Mouse (Mus musculus) forebrain, embryonic 12.5 days (tissue): ENCODE measurements at regions not wholly inside any gene's neighbourhood (a gene's known extent, or its start where the extent isn't known, plus 50 kb on each side); places are given as distances from the start of the nearest gene placed in this dataset.

Experiments
- ATAC-seq: fragments of 200-750 bp; cut with Nextera tagmentation; 2 replicates; pipeline ENCODE4 v1.8.0; 2017; ENCODE audit warnings: moderate TSS enrichment; ENCODE audit not compliant: low FRiP score
- H3K27ac ChIP-seq: fragments of 300-500 bp; sonication (generic); 2 replicates; pipeline ENCODE4 v1.5.1; 2016; ENCODE audit warnings: mild to moderate bottlenecking
- H3K27me3 ChIP-seq: fragments of 300-500 bp; sonication (generic); 2 replicates; pipeline ENCODE4 v1.6.1; 2016; ENCODE audit warnings: mild to moderate bottlenecking
- H3K36me3 ChIP-seq: fragments of 300-500 bp; sonication (generic); replicated peaks from 2 replicates; pipeline ENCODE4 v1.6.1; 2016; ENCODE audit warnings: mild to moderate bottlenecking
- H3K4me1 ChIP-seq: fragments of 300-500 bp; sonication (generic); 2 replicates; pipeline ENCODE4 v1.6.1; 2016
- H3K4me2 ChIP-seq: fragments of 300-500 bp; sonication (generic); 2 replicates; pipeline ENCODE4 v1.6.1; 2016; ENCODE audit warnings: mild to moderate bottlenecking, moderate library complexity
- H3K4me3 ChIP-seq: fragments of 300-500 bp; sonication (generic); replicated peaks from 2 replicates; pipeline ENCODE4 v1.5.1; 2016; ENCODE audit warnings: mild to moderate bottlenecking
- H3K9ac ChIP-seq: fragments of 300-500 bp; sonication (generic); 2 replicates; pipeline ENCODE4 v1.6.1; 2016; ENCODE audit warnings: mild to moderate bottlenecking
- H3K9me3 ChIP-seq: fragments of 300-500 bp; sonication (generic); 2 replicates; pipeline ENCODE4 v1.6.1; 2016
- WGBS: fragments of 180-500 bp; shearing (Covaris S2); methylation state at CpG from one replicate; pipeline ENCODE4 v1.1.7; 2016; 5-methylcytosine and 5-hydroxymethylcytosine counted together

DNA sequence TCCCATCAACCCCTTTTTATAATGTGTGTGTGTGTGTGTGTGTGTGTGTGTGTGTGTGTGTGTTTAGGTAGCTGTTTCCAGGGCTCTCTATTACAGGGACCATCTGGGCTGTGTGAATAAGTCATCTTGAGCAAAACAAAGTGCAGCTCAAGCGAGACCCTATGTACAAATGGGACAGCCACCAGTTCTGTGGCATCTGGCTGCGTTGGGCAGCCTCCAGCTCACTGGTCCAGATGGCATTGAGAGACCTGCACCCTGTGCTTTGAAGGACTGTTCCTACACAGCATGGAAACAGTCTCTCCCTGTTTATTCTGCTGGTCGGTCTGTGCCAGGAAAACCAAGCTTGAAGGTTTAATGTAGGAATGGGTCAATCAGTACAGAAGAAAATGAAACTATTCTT lies 311.4 kb upstream of the Cdyl start:
- H3K27me3 ChIP-seq: no peaks in the 10 kb centered on the region
- H3K4me3 ChIP-seq: no peak overlapping the region
- no peak overlapping the region for H3K27ac ChIP-seq
- H3K9ac ChIP-seq: no peak overlapping the region
- no peaks in the 10 kb centered on the region for H3K36me3 ChIP-seq
- ATAC-seq: no peak
- H3K4me2 ChIP-seq: no peak overlapping the region
- WGBS: 85% methylated on average over 3 of the region's 3 CpGs
- no peaks in the 10 kb centered on the region for H3K9me3 ChIP-seq
- H3K4me1 ChIP-seq: no peaks in the 10 kb centered on the region

DNA sequence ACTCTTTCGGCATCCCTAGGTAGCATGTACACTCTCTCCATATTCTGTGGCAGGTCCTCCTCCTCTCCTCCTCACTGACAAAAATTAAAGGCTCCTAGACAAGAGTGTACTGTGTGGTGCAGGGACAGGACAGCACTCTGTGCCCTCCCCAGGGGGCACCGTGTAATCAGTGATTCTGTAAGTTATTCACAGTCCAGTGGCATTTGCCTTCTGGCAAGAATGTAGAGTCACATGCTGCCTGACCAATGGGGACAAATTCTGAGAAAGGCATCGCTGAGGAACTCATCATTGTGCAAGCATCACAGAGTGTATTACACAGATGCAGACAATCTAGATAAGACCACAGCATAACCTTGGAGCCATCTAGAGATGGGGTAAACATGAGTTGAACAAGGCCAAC lies 300.3 kb upstream of the Cdyl start:
- Histone ChIP-seq H3K27ac (no peak overlapping the region), H3K4me3 (no peak overlapping the region), H3K9me3 (no peaks in the 10 kb centered on the region), H3K27me3 (no peaks in the 10 kb centered on the region), H3K36me3 (no peaks in the 10 kb centered on the region), H3K4me2 (no peak overlapping the region), H3K9ac (no peak overlapping the region), H3K4me1 (no peaks in the 10 kb centered on the region)
- ATAC-seq: no peak
- WGBS: 89% methylated on average over 3 of the region's 3 CpGs

DNA sequence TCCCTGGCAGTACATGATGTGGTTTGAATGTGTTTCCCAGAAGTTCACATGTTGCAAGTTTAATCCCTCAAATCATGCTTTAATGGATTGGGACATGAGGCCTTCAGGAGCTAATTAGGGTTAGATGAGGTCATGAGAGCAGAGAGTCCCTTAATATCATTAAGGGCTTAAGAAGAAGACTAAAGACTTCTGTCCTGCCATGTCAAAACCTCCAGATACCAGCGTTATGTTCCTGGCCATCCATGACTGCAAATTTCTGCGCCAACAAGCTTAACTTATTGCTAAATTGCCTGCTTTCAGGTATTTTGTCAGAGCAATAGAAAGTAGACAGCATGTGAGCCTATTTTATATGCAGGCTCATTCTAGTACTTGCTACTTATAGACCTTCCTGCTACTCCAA lies 282.1 kb upstream of the Cdyl start:
- H3K4me1 ChIP-seq: no peaks in the 10 kb centered on the region
- no peaks in the 10 kb centered on the region for H3K36me3 ChIP-seq
- WGBS: 87% methylated on average over 2 of the region's 2 CpGs
- no peak overlapping the region for H3K9ac ChIP-seq
- no peak overlapping the region for H3K4me3 ChIP-seq
- no peak overlapping the region for H3K27ac ChIP-seq
- H3K9me3 ChIP-seq: no peaks in the 10 kb centered on the region
- H3K27me3 ChIP-seq: no peaks in the 10 kb centered on the region
- H3K4me2 ChIP-seq: no peak overlapping the region
- ATAC-seq: no peak

DNA sequence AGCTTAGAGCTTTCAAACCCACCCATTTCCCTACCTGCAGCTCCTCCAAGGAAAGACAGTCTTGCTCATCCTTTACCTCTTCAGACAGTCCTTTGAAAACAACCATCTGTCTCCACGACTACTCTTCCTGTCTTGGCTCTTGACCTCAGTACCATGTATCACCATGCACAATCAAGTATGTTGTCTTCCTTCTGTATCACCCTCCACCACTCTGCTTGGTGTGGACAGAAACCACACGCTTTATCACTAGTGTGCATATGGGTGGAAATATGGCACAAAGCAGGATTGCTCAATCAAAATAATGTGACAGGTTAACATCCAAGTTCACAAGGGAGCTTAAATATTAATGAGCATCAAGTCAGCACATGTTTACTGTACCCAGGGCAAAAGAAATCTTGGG lies 280.1 kb upstream of the Cdyl start:
- H3K4me3 ChIP-seq: no peak overlapping the region
- WGBS: 89% methylated on average over 2 of the region's 2 CpGs
- no peak overlapping the region for H3K27ac ChIP-seq
- H3K4me1 ChIP-seq: no peaks in the 10 kb centered on the region
- H3K9ac ChIP-seq: no peak overlapping the region
- no peak overlapping the region for H3K4me2 ChIP-seq
- H3K9me3 ChIP-seq: no peaks in the 10 kb centered on the region
- no peaks in the 10 kb centered on the region for H3K27me3 ChIP-seq
- no peaks in the 10 kb centered on the region for H3K36me3 ChIP-seq
- no peak for ATAC-seq

DNA sequence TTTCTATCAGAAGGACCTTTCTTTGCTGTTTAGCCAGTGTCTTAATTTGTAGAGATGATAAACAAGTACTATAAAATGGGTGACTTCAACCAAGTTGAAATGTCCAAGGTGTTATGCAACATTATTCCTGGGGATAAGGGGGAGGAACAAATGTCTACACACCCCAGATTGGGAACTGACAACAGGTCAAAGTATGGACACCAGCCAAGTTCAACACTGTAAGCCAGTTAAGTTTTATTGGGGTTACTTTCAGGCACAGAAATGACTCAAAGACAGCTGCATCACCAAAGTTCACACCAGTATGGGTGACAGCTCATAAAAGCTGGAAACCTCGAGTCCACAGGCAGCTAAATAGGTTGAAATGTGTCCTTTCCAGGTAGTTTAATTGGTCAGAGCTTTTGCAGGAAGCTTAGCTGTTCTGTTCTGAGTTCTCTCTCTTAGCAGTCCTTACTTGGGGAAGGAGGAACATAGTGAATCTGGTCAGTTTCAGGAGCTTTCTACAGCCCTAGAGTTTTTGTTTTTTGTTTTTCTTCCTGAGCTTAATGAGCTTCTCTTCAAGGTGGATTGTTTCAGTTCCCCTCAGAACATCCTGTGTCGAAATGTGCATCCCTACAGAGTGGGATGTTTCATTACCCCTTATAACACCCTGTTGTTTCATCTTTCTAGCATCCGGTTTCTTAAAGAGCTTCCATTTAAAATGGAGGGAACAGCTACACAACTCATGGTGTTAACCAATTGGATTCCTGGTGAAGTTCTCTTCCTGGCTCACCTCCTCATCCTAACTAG lies 279.2 kb upstream of the Cdyl start:
- no peak for ATAC-seq
- H3K4me2 ChIP-seq: no peak overlapping the region
- WGBS: 82% methylated on average over 3 of the region's 3 CpGs
- H3K27ac ChIP-seq: no peak overlapping the region
- H3K9me3 ChIP-seq: no peaks in the 10 kb centered on the region
- H3K36me3 ChIP-seq: no peaks in the 10 kb centered on the region
- H3K9ac ChIP-seq: no peak overlapping the region
- no peaks in the 10 kb centered on the region for H3K27me3 ChIP-seq
- H3K4me3 ChIP-seq: no peak overlapping the region
- H3K4me1 ChIP-seq: no peaks in the 10 kb centered on the region

DNA sequence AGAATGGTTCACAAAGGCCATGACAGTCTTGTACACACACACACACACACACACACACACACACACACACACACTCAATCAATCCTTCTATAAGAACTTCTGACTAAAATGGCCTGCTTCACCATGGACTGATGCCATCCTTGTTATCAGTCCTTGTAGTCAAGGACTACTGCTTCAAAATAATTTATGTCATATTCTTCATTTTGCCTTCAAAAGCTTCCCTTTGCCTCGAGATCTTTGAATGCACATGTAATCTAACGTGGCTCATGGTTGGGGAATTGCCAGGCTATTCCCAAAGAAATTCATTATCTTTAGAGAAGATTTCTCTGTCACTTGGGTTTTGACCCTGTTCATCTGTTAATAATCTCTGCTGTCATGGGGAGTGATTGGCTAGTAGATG lies 278.0 kb upstream of the Cdyl start:
- no peaks in the 10 kb centered on the region for H3K36me3 ChIP-seq
- H3K9me3 ChIP-seq: no peaks in the 10 kb centered on the region
- H3K4me1 ChIP-seq: no peaks in the 10 kb centered on the region

DNA sequence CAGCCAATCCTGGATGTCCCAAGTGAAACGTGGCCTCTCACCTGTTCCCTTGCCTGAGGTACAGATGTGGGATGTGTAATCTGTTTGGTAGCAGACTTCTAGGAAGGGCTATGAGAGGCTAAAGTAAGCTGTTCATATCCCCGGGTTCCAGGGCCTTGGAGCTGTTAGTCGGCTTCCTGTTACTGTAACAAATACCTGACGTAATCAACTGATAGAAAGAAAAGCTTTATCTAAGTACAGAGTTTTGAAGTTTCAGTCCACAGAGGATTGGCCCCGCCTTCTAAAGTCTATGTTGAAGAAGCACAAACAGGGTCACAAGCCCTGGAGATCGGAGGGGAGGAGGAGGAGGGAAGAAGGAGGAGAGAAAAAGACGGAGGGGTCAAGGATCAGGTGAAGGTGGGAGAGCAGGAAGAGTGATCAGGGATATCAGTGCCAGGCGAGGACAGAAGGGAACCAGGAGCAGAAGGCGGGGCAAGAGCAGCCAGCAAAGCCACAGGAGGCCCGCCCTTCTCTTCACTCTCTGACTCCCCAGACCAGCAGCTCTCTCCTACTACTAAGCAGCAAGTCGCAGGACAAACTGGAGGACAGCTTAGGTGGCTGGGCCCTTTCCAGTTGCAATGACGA lies 276.5 kb upstream of the Cdyl start:
- Histone ChIP-seq H3K27ac (no peak overlapping the region), H3K4me3 (no peak overlapping the region), H3K4me2 (no peak overlapping the region), H3K36me3 (no peaks in the 10 kb centered on the region), H3K4me1 (no peaks in the 10 kb centered on the region), H3K9me3 (no peaks in the 10 kb centered on the region), H3K9ac (no peak overlapping the region), H3K27me3 (no peaks in the 10 kb centered on the region)
- 47% methylated on average over 12 of the region's 12 CpGs for WGBS
- ATAC-seq: no peak

More for the DNA sequence above, 278.0 kb upstream of the Cdyl start:
- Histone ChIP-seq H3K4me3 (no peak overlapping the region), H3K4me2 (no peak overlapping the region), H3K9ac (no peak overlapping the region), H3K27me3 (no peaks in the 10 kb centered on the region), H3K27ac (no peak overlapping the region)
- WGBS: 80% methylated on average over 2 of the region's 2 CpGs
- ATAC-seq: no peak

DNA sequence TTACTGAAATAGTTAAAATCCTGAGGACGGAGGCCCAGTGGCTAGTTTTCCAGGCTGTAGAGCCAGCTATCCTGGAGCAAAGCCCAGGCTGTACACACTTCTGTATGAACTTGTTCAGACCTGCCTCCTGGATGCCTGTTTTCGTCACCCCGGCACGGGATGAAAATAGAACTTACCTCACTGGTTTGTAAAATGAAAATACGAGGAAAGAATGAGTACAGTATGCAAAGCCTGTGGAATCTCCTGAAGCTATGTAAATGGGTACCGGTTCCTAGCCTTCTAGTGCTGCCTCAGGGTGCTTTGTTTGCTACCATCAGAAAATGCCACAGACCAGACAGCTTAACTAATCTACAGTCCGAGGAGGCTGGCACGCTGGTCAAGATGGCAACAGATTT lies 276.0 kb upstream of the Cdyl start:
- no peak for ATAC-seq
- H3K4me1 ChIP-seq: no peaks in the 10 kb centered on the region

DNA sequence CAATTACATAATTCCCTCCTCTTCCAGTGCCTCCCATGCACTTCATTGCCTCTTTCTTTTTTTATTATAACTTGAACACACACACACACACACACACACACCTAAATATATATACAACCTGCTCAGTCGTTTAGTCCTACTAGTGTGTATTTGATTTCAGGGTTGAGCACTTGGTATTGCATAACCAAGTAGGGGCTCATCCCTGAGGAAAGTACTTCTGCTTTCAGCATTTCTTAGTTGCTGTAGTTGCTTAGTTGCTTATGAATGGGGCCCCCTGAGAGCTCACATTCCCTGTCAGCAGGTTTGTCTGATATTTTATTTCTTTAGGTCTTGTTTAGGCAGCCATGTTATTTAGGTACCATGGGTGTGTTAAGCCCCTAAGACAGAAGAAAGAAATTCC lies 271.3 kb upstream of the Cdyl start:
- no peaks in the 10 kb centered on the region for H3K9me3 ChIP-seq
- 77% methylated on average over 1 of the region's 1 CpGs for WGBS
- H3K9ac ChIP-seq: no peak overlapping the region

More for the DNA sequence above, 276.0 kb upstream of the Cdyl start:
- no peak overlapping the region for H3K4me3 ChIP-seq
- no peaks in the 10 kb centered on the region for H3K9me3 ChIP-seq
- H3K4me2 ChIP-seq: no peak overlapping the region
- H3K36me3 ChIP-seq: no peaks in the 10 kb centered on the region
- no peak overlapping the region for H3K27ac ChIP-seq
- 72% methylated on average over 8 of the region's 8 CpGs for WGBS
- no peak overlapping the region for H3K9ac ChIP-seq
- H3K27me3 ChIP-seq: no peaks in the 10 kb centered on the region

DNA sequence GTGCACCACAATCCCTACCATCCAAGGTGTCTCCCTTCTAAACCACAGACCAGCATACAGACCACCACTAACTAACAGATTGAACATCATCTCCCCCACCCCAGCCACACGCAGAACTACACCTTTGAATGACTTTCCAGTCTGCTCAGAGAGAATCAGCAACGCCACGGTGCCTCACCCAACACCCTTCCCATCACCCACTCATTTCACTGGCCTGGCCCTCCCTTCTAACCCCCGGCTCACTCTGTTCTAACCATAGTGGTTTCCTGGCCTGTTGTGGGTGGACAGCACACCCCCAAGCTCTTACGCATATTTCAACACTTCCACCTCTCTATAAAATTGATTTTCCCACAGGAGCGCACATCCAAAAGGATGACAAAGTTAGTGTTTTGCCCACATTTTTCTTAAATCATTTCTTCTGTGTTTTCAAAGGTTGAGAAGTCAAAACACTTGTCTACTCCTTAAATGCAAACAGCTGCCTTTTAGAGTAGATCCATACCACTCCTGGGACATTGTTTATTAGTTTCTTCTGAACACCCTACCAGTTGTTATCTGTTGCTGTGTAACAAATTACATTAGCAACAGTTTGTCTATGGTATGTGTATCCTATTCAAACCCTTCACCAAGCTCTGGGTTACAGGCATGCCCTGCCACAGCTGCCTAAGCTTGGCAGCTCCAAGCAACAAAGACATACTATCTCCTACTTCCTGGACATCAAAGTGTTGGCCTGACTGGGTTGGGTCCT lies 269.7 kb upstream of the Cdyl start:
- H3K27ac ChIP-seq: no peak overlapping the region
- H3K36me3 ChIP-seq: no peaks in the 10 kb centered on the region
- H3K9me3 ChIP-seq: no peaks in the 10 kb centered on the region
- WGBS: 90% methylated on average over 6 of the region's 6 CpGs
- no peaks in the 10 kb centered on the region for H3K4me1 ChIP-seq
- no peaks in the 10 kb centered on the region for H3K27me3 ChIP-seq
- no peak overlapping the region for H3K4me2 ChIP-seq
- no peak overlapping the region for H3K4me3 ChIP-seq
- H3K9ac ChIP-seq: no peak overlapping the region
- no peak for ATAC-seq

More for the DNA sequence above, 271.3 kb upstream of the Cdyl start:
- H3K4me1 ChIP-seq: no peaks in the 10 kb centered on the region
- no peak for ATAC-seq
- no peak overlapping the region for H3K27ac ChIP-seq
- no peak overlapping the region for H3K4me2 ChIP-seq
- H3K4me3 ChIP-seq: no peak overlapping the region
- no peaks in the 10 kb centered on the region for H3K27me3 ChIP-seq
- no peaks in the 10 kb centered on the region for H3K36me3 ChIP-seq

DNA sequence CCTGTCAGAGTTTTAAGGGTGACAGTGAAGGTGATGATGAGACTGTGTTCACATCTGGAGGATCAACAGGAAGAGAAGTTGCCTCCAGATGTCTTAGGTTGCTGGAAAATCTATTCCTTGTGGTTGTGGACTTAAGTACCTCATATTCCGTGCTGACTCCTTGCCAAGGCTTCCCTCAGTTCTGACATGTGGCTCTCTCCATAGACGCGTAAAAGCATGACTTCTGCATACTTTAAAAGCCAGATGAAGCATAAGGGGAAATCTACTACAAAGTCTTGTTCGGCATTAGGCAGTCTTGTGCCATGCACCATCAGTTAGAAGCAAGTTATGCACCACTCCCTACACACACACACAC lies 269.1 kb upstream of the Cdyl start:
- no peaks in the 10 kb centered on the region for H3K36me3 ChIP-seq
- WGBS: 88% methylated on average over 4 of the region's 4 CpGs
- H3K4me1 ChIP-seq: no peaks in the 10 kb centered on the region

DNA sequence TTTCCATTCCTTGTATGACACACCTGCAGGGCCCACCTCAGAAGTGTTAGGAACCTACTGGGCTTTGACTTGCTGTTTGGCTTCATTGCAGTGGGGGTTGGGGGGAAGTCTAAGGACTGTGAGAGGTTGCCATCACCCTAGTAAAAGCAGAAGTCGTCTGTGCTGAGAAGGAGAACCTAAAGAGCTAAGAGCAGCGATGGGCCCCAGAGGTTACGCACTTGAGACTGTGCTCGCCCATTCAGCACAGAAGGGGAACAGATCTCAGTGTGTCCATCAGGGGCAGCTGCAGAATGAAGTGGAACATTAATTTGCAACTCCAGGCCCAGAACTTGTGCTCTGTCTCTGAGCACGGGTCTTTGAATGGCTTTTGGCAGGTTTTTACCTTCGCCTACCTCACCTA lies 267.5 kb upstream of the Cdyl start:
- 88% methylated on average over 6 of the region's 6 CpGs for WGBS
- no peak overlapping the region for H3K4me2 ChIP-seq
- H3K9ac ChIP-seq: no peak overlapping the region
- no peaks in the 10 kb centered on the region for H3K9me3 ChIP-seq
- no peaks in the 10 kb centered on the region for H3K4me1 ChIP-seq
- H3K27me3 ChIP-seq: no peaks in the 10 kb centered on the region
- no peaks in the 10 kb centered on the region for H3K36me3 ChIP-seq
- no peak overlapping the region for H3K27ac ChIP-seq
- no peak overlapping the region for H3K4me3 ChIP-seq
- no peak for ATAC-seq

More for the DNA sequence above, 269.1 kb upstream of the Cdyl start:
- Histone ChIP-seq H3K27me3 (no peaks in the 10 kb centered on the region), H3K9ac (no peak overlapping the region), H3K27ac (no peak overlapping the region), H3K4me2 (no peak overlapping the region), H3K9me3 (no peaks in the 10 kb centered on the region), H3K4me3 (no peak overlapping the region)
- no peak for ATAC-seq

DNA sequence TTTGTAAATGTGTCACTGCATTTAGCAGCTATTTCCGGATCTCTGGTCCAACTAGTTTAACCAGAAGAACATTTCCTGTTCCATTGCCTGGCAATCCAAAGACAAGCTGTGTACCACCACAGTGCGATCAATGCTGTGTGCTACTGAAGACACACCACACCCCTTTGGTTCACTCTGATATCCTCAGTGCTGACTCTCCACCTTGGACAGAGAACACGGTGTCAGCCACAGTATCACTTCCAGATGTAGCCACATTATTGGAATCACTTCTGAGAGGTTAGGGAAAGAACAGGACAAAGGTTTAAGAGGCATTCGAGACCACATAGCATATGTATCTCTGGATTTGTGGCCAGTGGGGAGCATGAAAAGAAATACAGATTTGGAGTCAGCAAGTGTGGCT lies 264.4 kb upstream of the Cdyl start:
- no peaks in the 10 kb centered on the region for H3K27me3 ChIP-seq
- no peak overlapping the region for H3K9ac ChIP-seq
- no peaks in the 10 kb centered on the region for H3K4me1 ChIP-seq
- WGBS: 84% methylated on average over 4 of the region's 4 CpGs
- no peak overlapping the region for H3K4me3 ChIP-seq
- no peaks in the 10 kb centered on the region for H3K36me3 ChIP-seq
- H3K4me2 ChIP-seq: no peak overlapping the region
- H3K27ac ChIP-seq: no peak overlapping the region
- no peaks in the 10 kb centered on the region for H3K9me3 ChIP-seq
- no peak for ATAC-seq
